Mouse (Mus musculus): ENCODE measurements around the gene Ccdc88b. TPM values are rescaled to one million over a fixed set of nuclear protein-coding genes. Genes with fewer than 3 reads are reported as not detected.

The Ccdc88b gene
- polyA plus RNA-seq, 1 experiment from 2014 or later: 0.37 TPM

Other genes with a start within 250 kb of the Ccdc88b start
- gene Rps6ka4, start 17.6 kb downstream of the Ccdc88b start, polyA plus RNA-seq (2016; fragmentation: Nextera tagmentation; extraction: Ambion mirVana): 6.2 and 7.7 TPM in 2 replicates
- 148 and 157 TPM in 2 replicates for gene Trmt112, start 51.5 kb upstream of the Ccdc88b start, polyA plus RNA-seq (2016; fragmentation: Nextera tagmentation; extraction: Ambion mirVana)
- 155 and 196 TPM in 2 replicates for gene Prdx5, start 51.9 kb upstream of the Ccdc88b start, polyA plus RNA-seq (2016; fragmentation: Nextera tagmentation; extraction: Ambion mirVana)
- gene Esrra, start 63.6 kb upstream of the Ccdc88b start, polyA plus RNA-seq (2016; fragmentation: Nextera tagmentation; extraction: Ambion mirVana): 8.4 and 12.0 TPM in 2 replicates
- 0.46 TPM in 1 of 2 replicates, not detected in the other for gene Catsperz, start 67.2 kb upstream of the Ccdc88b start, polyA plus RNA-seq (2016; fragmentation: Nextera tagmentation; extraction: Ambion mirVana)
- gene Kcnk4, start 76.3 kb upstream of the Ccdc88b start, polyA plus RNA-seq (2016; fragmentation: Nextera tagmentation; extraction: Ambion mirVana): not detected in 2 replicates
- gene Bad, start 83.7 kb upstream of the Ccdc88b start, polyA plus RNA-seq (2016; fragmentation: Nextera tagmentation; extraction: Ambion mirVana): 63.1 and 75.5 TPM in 2 replicates
- gene Gpr137, start 84.3 kb upstream of the Ccdc88b start, polyA plus RNA-seq (2016; fragmentation: Nextera tagmentation; extraction: Ambion mirVana): 31.2 and 40.9 TPM in 2 replicates
- gene Ppp1r14b, start 116.8 kb upstream of the Ccdc88b start, polyA plus RNA-seq (2016; fragmentation: Nextera tagmentation; extraction: Ambion mirVana): 157 and 186 TPM in 2 replicates
- 22.3 and 28.3 TPM in 2 replicates for gene Plcb3, start 118.3 kb upstream of the Ccdc88b start, polyA plus RNA-seq (2016; fragmentation: Nextera tagmentation; extraction: Ambion mirVana)
- 119 and 121 TPM in 2 replicates for gene Fkbp2, start 122.3 kb upstream of the Ccdc88b start, polyA plus RNA-seq (2016; fragmentation: Nextera tagmentation; extraction: Ambion mirVana)
- gene Vegfb, start 129.4 kb upstream of the Ccdc88b start, polyA plus RNA-seq (2016; fragmentation: Nextera tagmentation; extraction: Ambion mirVana): 35.6 and 36.2 TPM in 2 replicates
- gene Dnajc4, start 134.4 kb upstream of the Ccdc88b start, polyA plus RNA-seq (2016; fragmentation: Nextera tagmentation; extraction: Ambion mirVana): 18.7 and 23.3 TPM in 2 replicates
- 20.6 and 23.2 TPM in 2 replicates for gene Nudt22, start 137.9 kb upstream of the Ccdc88b start, polyA plus RNA-seq (2016; fragmentation: Nextera tagmentation; extraction: Ambion mirVana)
- 9.9 and 13.5 TPM in 2 replicates for gene Trpt1, start 137.9 kb upstream of the Ccdc88b start, polyA plus RNA-seq (2016; fragmentation: Nextera tagmentation; extraction: Ambion mirVana)
- gene Fermt3, start 161.3 kb upstream of the Ccdc88b start, polyA plus RNA-seq (2016; fragmentation: Nextera tagmentation; extraction: Ambion mirVana): 8.7 and 10.1 TPM in 2 replicates
- 372 and 451 TPM in 2 replicates for gene Stip1, start 181.8 kb upstream of the Ccdc88b start, polyA plus RNA-seq (2016; fragmentation: Nextera tagmentation; extraction: Ambion mirVana)
- 2.9 and 3.4 TPM in 2 replicates for gene Macrod1, start 198.6 kb upstream of the Ccdc88b start, polyA plus RNA-seq (2016; fragmentation: Nextera tagmentation; extraction: Ambion mirVana)
- gene Flrt1, start 247.5 kb upstream of the Ccdc88b start, polyA plus RNA-seq (2016; fragmentation: Nextera tagmentation; extraction: Ambion mirVana): 3.1 and 4.0 TPM in 2 replicates

Data from hindbrain, embryonic 10.5 days (tissue).